Mouse (Mus musculus) thymus, adult 2 months (tissue): ENCODE measurements around the gene Dync2li1.

Source experiments
- CTCF ChIP-seq: fragments of 200-500 bp; IDR thresholded peaks from 2 replicates; pipeline ENCODE4 v1.5.1; 2012; ENCODE audit warnings: mild to moderate bottlenecking, control low read depth, low read length, moderate library complexity, borderline replicate concordance; ENCODE audit not compliant: control insufficient read depth, poor library complexity, insufficient read depth; ENCODE audit errors: extremely low read depth
- POLR2A ChIP-seq: fragments of 200-500 bp; IDR thresholded peaks from 2 replicates; pipeline ENCODE4 v1.6.1; 2012; ENCODE audit warnings: mild to moderate bottlenecking, low read length, control low read depth, moderate library complexity; ENCODE audit not compliant: control insufficient read depth, poor library complexity, insufficient read depth; ENCODE audit errors: extremely low read depth

DNA sequence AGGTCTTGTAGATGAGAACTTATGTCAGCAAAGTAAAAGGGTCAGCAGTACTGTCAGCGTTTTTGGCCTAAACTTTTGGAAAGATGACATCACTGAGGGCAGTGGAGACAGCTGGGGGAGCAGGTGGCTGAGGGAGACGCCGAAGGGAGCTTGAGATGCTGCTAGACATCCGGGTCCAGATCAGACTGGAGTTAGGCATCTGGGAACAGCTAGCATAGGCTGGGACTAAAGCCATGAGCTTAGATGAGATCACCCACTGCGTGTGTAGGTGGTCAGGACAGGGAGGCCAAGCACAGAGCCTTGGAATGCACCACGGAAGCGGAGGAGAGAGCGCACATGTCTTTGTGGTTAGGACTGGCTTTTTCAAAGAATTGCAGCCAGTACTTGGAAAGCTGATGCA lies 41.2 kb upstream of the Dync2li1 start:
- TF ChIP-seq CTCF (no peak), POLR2A (no peak)
